Mouse (Mus musculus): Measurements from ENCODE around the gene Gpm6a.

Gene Gpm6a

DNA sequence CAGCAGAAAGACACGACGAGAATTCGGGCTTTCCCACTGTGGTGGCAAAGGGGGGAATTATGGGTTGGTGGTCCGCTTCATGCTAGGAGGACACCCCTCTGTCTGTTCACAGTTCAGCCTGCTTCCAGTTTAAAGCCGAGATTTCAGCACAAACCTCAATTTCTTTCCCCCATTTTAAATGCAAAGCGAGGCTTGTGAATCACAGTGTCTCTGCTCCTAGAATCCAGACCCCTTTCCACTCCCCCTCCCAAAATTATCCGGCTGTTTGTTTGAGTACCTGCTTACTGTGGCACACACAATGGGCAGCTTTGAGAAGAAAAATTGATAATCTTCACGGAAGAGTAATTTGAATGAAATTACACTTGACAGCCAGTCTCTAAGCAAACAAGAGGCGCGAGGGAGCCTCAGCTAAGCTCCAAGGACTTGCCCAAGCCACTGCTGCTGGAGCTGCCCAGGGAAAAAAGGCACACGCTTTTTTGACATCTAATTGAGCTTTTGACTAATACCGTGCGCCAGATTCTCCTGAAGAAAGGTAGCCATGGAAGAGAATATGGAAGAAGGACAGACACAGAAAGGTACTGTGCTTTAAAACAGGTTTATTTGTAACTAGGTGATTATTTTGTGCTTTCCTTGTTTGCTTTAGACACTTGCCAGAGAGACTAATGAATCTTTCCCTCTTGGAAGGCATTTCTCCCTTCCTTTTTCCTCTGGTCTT is at the start of gene Gpm6a:
TSS of gene Gpm6a (plus strand) at position 103 of the 715 bp plus-strand sequence.
- in situ Hi-C loops (cut with MboI; ENCODE audit: low pct_unique_long_range_greater_than_20kb in 1 of 2, low sequenced_read_pairs in 2 of 2, unreplicated experiment in 1 of 2), result no loop called here

DNA sequence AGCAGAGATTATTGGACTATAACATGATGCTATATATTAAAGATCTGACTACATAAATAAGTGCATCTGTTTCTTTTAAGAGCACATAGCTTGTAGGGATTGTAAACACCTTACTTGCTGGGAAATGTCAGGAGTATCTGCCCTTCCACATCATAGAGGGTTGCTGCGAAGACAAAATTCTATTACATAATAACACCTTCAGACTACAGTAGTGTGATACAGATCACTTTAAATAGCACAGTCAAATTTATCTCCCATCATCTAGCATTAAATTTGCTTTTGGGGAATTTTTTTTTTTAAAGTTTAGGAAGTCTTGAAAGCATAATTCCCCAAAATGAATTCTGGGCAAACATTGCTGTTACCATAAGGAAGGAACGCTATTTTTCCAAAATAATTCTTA is 41.8 kb upstream of the Gpm6a start:
- in situ Hi-C loops (cut with MboI; ENCODE audit: low pct_unique_long_range_greater_than_20kb in 1 of 2, low sequenced_read_pairs in 2 of 2, unreplicated experiment in 1 of 2), result no loop called here

DNA sequence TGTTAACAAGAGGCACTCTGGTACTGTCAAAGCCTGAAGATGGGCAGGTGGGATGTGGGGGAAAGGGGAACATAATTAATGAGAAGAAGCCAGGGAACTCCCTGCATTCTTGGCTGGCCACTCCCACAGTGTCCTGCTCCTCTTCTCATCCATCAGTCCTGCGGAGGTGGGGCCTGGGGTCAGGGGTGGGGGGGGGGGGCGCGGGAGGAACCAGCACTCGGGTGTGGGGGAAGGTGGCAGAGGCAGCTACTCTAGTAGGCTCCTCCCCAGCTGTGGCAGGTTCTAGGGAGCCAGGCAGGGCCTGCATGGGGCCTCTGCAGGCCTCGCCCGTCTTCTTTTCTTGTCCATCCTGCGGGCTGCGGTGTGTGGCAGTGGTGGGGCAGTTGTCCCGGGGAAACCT is 36.9 kb upstream of the Gpm6a start:
- in situ Hi-C loops (cut with MboI; ENCODE audit: low pct_unique_long_range_greater_than_20kb in 1 of 2, low sequenced_read_pairs in 2 of 2, unreplicated experiment in 1 of 2), result no loop called here

DNA sequence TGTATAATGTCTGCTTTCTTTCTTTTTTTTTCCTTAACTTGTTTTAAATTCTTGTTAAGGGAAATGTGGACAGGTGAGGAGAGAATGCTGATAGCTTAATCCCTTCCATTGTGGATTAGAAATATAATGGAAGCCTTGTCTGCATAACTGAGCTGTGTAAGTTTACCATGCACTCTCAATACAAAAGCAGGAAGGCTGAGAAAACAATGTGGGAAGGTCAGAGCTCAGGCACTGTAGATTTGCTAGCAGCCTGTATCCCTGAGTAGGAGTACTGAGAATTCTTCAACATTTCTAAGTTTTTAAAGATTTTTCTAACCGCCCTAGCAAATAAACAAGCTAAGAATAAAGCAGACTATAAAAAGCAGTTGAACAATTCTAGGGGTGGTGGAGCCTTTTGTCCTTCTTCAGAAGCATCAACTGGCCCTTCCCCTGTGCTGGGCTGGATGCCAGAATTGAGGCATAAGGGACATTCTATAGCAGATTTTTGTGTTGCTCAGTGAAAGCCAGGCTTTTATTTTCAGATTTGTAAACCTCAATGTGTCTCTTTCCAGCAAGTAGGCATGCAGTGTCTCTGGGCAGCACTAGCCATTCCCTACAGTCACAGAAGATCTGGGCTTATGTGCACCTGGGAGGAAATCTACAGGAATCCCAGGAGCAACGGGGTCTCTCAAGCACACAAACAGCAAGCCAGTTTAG is 32.3 kb upstream of the Gpm6a start:
- in situ Hi-C loops (cut with MboI; ENCODE audit: low pct_unique_long_range_greater_than_20kb in 1 of 2, low sequenced_read_pairs in 2 of 2, unreplicated experiment in 1 of 2), result no loop called here

DNA sequence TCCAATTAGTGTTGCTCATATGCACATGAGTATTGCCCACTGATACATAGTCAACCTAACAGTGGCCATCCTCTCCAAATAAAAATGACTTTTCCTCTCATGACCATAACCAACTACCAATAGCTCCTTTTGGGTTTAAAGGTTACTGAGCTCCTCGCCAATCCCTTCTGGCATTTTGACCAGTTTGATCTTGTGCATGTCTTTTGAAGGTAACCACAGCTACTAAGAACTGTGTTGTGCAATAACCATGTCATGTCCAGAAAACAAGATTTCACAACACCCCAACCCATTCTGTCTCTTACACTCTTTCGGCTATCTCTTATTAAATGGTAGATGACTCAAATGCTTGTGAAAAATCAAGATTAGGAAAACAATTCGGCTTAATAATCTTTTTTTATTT is 29.7 kb upstream of the Gpm6a start:
- in situ Hi-C loops (cut with MboI; ENCODE audit: low pct_unique_long_range_greater_than_20kb in 1 of 2, low sequenced_read_pairs in 2 of 2, unreplicated experiment in 1 of 2), result no loop called here

DNA sequence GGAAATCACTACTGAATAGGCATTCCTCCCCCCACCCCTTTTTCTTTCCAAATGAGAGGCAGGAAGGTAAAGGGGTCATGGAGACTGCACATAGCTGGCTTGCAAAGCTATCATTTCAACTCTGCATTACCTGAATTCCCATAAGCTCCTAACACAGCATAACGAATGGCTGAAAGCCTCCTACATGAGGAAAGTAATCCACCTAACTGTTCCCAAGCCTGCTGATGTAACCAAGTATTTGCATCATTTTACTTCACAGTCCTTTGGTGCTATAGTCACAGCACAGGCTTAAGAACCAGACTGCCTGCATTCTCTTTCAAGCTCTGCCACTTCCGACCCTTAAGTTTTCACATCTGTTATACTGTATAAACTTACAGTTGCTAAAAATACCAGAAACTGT is 22.3 kb upstream of the Gpm6a start:
- in situ Hi-C loops (cut with MboI; ENCODE audit: low pct_unique_long_range_greater_than_20kb in 1 of 2, low sequenced_read_pairs in 2 of 2, unreplicated experiment in 1 of 2), result no loop called here

DNA sequence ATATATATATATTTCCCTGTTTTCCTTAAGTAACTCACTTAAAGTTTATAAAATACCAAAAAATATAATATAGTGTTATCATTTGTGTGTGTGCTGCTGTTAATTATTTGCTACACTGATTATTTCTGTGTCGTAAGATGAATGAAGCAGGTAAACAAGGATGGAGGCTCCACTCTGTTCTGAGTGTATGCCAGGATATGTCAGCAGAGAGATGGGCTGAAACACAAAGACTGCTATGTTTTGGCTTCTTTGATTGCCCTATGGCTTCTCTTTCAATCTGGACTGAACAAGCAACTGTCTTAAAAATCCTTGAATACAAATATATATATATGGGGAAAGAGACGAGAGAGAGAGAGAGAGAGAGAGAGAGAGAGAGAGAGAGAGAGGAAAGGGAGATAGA is 1.3 kb upstream of the Gpm6a start:
- in situ Hi-C loops (cut with MboI; ENCODE audit: low pct_unique_long_range_greater_than_20kb in 1 of 2, low sequenced_read_pairs in 2 of 2, unreplicated experiment in 1 of 2), result no loop called here

DNA sequence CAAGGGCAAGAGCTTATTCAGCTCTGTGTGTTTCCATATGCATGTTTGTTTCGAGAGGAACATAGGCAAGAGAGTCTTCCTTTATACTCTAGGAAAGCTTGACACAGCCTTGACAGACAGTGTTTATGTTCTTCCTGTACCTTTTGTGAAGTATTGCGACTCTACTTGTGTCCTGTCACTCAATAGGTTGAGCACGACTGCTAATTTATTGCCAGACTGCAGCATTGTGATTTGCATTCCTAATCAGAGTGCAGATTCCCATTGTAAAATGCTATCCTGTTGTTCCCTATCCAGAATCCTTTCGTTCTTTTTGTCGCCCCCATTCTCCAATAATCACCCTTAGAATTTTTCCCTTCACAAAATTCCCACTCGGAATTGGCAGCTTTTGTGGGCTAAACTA is 613 bp upstream of the Gpm6a start:
- in situ Hi-C loops (cut with MboI; ENCODE audit: low pct_unique_long_range_greater_than_20kb in 1 of 2, low sequenced_read_pairs in 2 of 2, unreplicated experiment in 1 of 2), result no loop called here

DNA sequence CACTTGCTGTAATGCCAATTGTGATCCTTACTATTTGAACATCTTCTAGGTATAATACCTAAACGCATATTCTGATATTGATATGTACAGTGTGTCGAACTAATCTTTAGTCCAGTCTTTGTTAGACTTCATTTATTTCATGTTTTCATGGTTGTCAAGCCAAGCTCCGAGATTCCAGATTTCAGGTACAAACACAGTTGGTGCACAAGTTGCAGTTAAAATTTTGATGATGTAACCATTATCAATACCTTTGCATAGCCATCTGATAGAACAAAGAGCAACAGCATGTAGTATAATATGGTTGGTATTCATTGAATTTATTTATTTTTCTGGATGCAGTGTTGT is 785 bp downstream of the Gpm6a start:
- in situ Hi-C loops (cut with MboI; ENCODE audit: low pct_unique_long_range_greater_than_20kb in 1 of 2, low sequenced_read_pairs in 2 of 2, unreplicated experiment in 1 of 2), result no loop called here

DNA sequence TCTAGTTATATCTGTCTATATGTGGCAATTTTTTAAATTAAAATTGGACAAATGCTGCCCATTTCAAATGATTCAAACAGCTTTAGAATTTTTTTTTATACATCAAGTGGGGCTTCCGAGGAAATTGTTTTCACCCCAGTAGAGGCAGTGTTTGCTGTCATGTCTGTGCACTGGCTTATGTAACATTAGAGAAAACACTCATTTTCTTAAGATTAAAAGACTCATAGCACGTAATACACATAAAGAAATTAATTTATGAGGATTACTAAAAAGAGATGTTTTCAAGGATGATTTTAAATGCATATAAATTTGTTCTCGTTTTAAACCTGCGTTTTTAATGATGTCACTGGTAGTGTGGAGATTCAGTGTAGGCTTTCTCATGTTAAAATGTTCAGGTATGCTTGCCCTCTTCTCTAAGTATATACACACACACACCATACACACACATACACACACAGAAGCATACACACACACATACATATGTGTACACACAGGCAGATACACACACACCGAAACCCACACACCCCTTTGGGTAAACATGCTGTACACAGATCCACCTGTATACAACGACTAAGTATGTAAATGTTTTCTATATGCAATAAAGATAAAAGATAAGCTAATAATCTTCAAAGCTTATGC is 1.4 kb downstream of the Gpm6a start:
- in situ Hi-C loops (cut with MboI; ENCODE audit: low pct_unique_long_range_greater_than_20kb in 1 of 2, low sequenced_read_pairs in 2 of 2, unreplicated experiment in 1 of 2), result no loop called here

DNA sequence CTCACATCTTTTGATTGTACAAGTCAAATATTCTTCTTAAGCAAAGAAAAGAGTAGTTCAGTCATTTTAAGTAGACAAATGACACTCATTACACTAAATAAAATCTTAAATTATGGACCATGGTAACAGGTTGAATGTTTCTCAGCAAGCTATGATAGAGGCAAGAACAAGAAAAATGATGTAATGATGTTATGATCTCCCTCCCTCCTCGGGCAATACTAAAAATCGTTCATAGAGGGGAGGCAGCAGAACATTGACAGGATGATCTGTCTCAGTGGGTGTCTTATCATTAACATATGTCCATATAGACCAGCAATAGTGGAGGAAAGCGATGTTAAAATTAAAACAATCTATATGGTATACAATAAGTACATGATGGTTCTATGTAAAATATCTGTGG is 2.1 kb downstream of the Gpm6a start:
- in situ Hi-C loops (cut with MboI; ENCODE audit: low pct_unique_long_range_greater_than_20kb in 1 of 2, low sequenced_read_pairs in 2 of 2, unreplicated experiment in 1 of 2), result no loop called here

DNA sequence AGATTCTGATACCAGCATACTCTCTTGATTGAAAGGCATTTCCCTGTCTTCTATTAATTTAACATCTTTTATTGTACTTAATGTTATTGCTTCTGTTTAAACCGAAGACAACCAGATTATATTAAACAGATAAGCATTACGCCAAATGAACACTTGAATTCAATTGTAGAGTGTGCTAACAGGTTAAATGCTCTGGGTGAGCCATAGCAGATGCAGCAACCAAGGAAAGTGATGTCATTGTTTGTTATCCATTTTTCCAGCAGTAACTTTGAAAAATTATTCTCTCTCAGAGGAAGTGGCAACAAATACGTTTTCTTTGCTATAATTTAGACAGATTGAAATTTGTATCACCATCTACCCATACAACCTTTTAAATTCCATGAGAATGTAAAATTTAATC is 2.9 kb downstream of the Gpm6a start:
- in situ Hi-C loops (cut with MboI; ENCODE audit: low pct_unique_long_range_greater_than_20kb in 1 of 2, low sequenced_read_pairs in 2 of 2, unreplicated experiment in 1 of 2), result no loop called here

DNA sequence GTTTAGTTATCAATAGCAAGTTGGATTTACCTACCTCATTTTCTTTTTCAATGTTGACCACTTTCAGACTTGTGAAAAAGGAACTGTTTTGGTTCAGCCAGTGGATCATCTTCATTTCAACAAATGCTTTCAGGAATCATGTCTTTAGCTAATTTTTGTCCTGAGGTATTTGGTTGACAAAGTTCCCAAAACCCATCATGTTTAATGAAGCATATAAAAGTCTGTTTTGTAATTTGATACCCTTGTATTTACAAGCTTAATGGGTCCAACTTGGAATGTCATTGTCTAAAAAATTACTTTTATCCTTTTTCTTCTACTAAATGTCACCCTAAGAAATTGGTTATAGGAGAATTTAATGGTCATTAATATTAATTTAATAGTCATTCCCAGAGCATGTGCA is 6.9 kb downstream of the Gpm6a start:
- in situ Hi-C loops (cut with MboI; ENCODE audit: low pct_unique_long_range_greater_than_20kb in 1 of 2, low sequenced_read_pairs in 2 of 2, unreplicated experiment in 1 of 2), result no loop called here

DNA sequence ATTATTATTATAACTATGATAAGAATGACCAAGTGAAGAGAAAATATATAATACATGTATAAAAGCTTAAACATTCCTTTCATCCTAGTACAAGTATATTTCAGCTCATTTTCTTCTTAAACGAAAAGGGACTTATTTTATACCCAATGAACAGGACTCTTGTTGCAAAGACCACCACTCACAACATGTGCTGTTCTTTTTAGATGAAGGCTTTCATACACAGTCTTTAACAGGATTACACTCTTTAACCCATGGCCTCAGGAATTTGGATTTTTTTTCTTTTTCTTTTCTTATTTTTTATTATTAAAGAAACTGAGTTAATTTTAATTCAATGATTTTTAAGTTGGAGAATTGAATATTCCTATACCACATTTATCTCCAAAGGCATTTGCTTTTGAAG is 20.4 kb downstream of the Gpm6a start:
- in situ Hi-C loops (cut with MboI; ENCODE audit: low pct_unique_long_range_greater_than_20kb in 1 of 2, low sequenced_read_pairs in 2 of 2, unreplicated experiment in 1 of 2), result no loop called here

DNA sequence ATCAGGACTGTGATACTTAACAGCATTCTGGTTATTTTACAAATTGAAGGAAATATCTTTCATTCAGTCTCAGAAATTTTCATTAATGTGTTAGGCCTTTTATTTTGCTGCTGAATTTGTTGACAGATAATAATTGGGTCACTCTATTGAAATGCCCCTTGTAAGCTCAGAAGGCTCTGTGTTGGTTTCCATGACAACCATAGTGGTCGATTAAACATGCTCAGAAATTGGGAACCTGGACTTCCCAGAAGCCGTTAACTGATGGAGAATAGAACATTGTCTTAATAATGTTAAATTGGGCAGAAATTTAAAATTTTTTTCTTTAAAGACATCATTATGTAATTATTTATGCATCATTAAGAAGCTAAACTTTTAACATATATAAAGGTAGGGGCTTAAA is 20.9 kb downstream of the Gpm6a start:
- in situ Hi-C loops (cut with MboI; ENCODE audit: low pct_unique_long_range_greater_than_20kb in 1 of 2, low sequenced_read_pairs in 2 of 2, unreplicated experiment in 1 of 2), result no loop called here

DNA sequence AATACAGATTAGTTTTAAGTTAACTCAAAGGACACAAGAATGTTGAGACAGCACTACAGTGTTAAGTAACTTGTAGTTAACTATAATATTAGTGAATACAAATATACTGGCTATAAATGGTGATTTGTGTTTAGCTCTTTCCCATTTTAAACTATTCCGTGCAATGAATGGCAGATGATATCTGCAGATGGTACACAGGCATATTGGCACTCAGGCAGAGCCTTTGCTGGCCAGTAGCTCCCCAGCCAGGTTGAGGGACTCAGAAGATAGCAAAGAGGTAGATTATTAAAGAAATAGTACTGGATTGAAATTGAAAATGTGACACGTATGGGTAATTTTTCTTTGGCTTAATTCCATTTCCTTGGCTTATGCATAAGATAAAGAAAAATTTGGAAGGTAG is 21.3 kb downstream of the Gpm6a start:
- in situ Hi-C loops (cut with MboI; ENCODE audit: low pct_unique_long_range_greater_than_20kb in 1 of 2, low sequenced_read_pairs in 2 of 2, unreplicated experiment in 1 of 2), result no loop called here

DNA sequence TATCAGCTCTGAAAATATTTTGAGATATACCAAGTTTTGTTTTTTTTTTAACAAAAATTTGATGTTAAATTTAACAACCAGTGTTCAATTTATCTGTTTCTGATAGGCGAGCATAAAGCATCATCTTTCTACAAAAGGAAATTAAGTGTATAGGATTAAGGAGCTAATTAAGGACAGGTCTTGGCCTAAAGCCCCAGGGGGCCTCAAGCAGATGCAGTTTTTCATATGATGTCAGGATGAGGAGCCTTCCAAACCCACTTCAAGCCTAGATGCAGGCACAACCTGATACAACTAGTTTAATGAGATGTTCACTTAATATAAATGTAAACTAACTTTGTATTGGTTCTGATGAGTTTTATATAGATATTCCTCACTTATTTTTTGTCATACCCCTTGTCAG is 22.0 kb downstream of the Gpm6a start:
- in situ Hi-C loops (cut with MboI; ENCODE audit: low pct_unique_long_range_greater_than_20kb in 1 of 2, low sequenced_read_pairs in 2 of 2, unreplicated experiment in 1 of 2), result no loop called here

DNA sequence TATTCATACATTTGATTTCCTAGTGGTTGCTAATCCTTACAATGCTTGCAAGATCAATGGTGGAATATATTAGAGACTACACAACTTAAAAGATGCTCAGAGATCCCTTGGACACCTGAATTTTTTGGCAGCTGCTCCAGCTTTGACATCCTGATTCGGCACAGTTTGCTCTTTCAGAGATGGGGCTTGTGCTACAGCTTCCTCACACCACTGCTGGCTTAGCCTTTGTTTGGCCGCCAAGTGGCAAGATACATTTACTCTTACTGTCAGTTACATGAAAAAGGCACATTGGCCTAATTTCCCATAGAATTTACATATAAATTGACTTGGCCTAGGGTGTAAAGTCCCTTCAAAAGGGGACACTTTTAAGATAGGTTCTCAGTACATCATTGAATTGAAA is 32.1 kb downstream of the Gpm6a start:
- in situ Hi-C loops (cut with MboI; ENCODE audit: low pct_unique_long_range_greater_than_20kb in 1 of 2, low sequenced_read_pairs in 2 of 2, unreplicated experiment in 1 of 2), result no loop called here

DNA sequence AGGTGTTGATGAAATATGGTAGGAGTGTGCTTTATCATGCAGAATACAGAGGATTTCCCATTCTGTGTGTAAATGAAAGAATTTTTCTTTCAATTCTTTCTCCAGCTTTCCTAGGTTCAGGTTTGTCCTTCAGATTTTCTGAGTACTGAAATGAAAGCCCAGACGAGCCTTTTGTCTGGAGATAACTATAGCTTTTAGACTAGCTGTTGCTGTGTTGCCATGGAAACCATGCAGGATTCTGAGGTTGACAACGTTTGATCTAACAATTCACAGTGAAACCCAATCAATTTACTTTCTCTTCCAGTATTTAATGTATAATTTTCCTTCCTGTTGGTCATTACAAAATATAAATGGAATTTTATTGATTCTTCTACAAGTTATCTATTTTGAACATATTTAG is 34.5 kb downstream of the Gpm6a start:
- in situ Hi-C loops (cut with MboI; ENCODE audit: low pct_unique_long_range_greater_than_20kb in 1 of 2, low sequenced_read_pairs in 2 of 2, unreplicated experiment in 1 of 2), result no loop called here

Data from mouse embryonic stem cell (cell line).